Mouse (Mus musculus) hindbrain, embryonic 16.5 days (tissue): ENCODE measurements around the gene Prnp. TPM values are rescaled to one million over a fixed set of nuclear protein-coding genes. Genes with fewer than 3 reads are reported as not detected.

Experiments used
- ATAC-seq: fragments of 200-750 bp; cut with Nextera tagmentation; 2 replicates; pipeline ENCODE4 v1.8.0; 2017; ENCODE audit warnings: moderate TSS enrichment, moderate library complexity
- H3K27ac ChIP-seq: fragments of 300-500 bp; sonication (generic); 2 replicates; pipeline ENCODE4 v1.5.1; 2014; ENCODE audit warnings: low read depth, mild to moderate bottlenecking, control low read depth, low read length, moderate library complexity
- H3K27me3 ChIP-seq: fragments of 300-500 bp; sonication (generic); replicated peaks from 2 replicates; pipeline ENCODE4 v1.6.1; 2014; ENCODE audit warnings: low read length; ENCODE audit not compliant: control insufficient read depth, insufficient read depth
- H3K36me3 ChIP-seq: fragments of 300-500 bp; sonication (generic); 2 replicates; pipeline ENCODE4 v1.6.1; 2014; ENCODE audit warnings: mild to moderate bottlenecking, low read length, moderate library complexity, mixed read lengths; ENCODE audit not compliant: control insufficient read depth, insufficient read depth
- H3K4me1 ChIP-seq: fragments of 300-500 bp; sonication (generic); 2 replicates; pipeline ENCODE4 v1.6.1; 2014; ENCODE audit warnings: low read depth, low read length; ENCODE audit not compliant: control insufficient read depth, insufficient read depth
- H3K4me2 ChIP-seq: fragments of 300-500 bp; sonication (generic); 2 replicates; pipeline ENCODE4 v1.6.1; 2014; ENCODE audit warnings: mild to moderate bottlenecking, low read length, control low read depth, moderate library complexity
- H3K4me3 ChIP-seq: fragments of 300-500 bp; sonication (generic); 2 replicates; pipeline ENCODE4 v1.5.1; 2014; ENCODE audit warnings: mild to moderate bottlenecking, low read length, control low read depth, moderate library complexity
- H3K9ac ChIP-seq: fragments of 300-500 bp; sonication (generic); 2 replicates; pipeline ENCODE4 v1.6.1; 2014; ENCODE audit warnings: low read depth, mild to moderate bottlenecking, control low read depth, low read length, moderate library complexity
- H3K9me3 ChIP-seq: fragments of 300-500 bp; sonication (generic); 2 replicates; pipeline ENCODE4 v1.6.1; 2014; ENCODE audit warnings: mild to moderate bottlenecking, low read length, moderate library complexity; ENCODE audit not compliant: control insufficient read depth
- WGBS: fragments of 180-500 bp; shearing (Covaris S2); extraction: QIAGEN DNeasy Blood & Tissue Kit; methylation state at CpG from one replicate; pipeline ENCODE4 v1.1.7; 2014; 5-methylcytosine and 5-hydroxymethylcytosine counted together
- polyA plus RNA-seq: library from polyadenylated mRNA; unstranded; fragments of >200 nt; fragmentation: Nextera tagmentation; extraction: Ambion mirVana; gene quantifications from 2 replicates; pipeline ENCODE4 v1.2.1, GENCODE M21; 2015

Gene Prnp
- polyA plus RNA-seq, 1 experiment from 2014 or later = 168 TPM

- Histone ChIP-seq H3K9me3 (no peaks in the 10 kb centered on the region), H3K36me3 (no peaks in the 10 kb centered on the region), H3K4me3 (no peak overlapping the region), H3K9ac (no peak overlapping the region), H3K4me2 (no peak overlapping the region), H3K27ac (no peak overlapping the region), H3K27me3 (peaks cover 11% of the 10 kb centered on the region), H3K4me1 (peaks cover 7% of the 10 kb centered on the region; the same call in 1 of the 2 replicates)
- WGBS = 49% methylated on average over 9 of the region's 9 CpGs
- ATAC-seq = peak; percentile 37
Measured at GRCm38 (mm10) chr2:131949767-131950597, 40.3 kb downstream of the Prnp start.

- Histone ChIP-seq H3K27me3 (peaks cover 11% of the 10 kb centered on the region), H3K4me1 (peaks cover 9% of the 10 kb centered on the region; the same call in 1 of the 2 replicates), H3K36me3 (no peaks in the 10 kb centered on the region), H3K9me3 (no peaks in the 10 kb centered on the region), H3K9ac (no peak within 1 kb of the TSS), H3K4me3 (no peak within 1 kb of the TSS), H3K4me2 (no peak within 1 kb of the TSS), H3K27ac (no peak within 1 kb of the TSS)
- 21% methylated on average over 11 of the region's 11 CpGs for WGBS
- 0 out of 2 replicates have a peak, but pooled peaks have one; percentile 26 for ATAC-seq
Measured at GRCm38 (mm10) chr2:131950598-131951095, 40.9 kb downstream of the Prnp start, which contains the start of gene Prnd. Gene Prnd, plus strand, starts transcription at chr2:131950861.

GRCm38 (mm10) chr2:131952456-131952855 is 42.7 kb downstream of the Prnp start:
- ATAC-seq = no peak
- H3K4me3 ChIP-seq = no peak overlapping the region

GRCm38 (mm10) chr2:131952961-131953538 is 43.3 kb downstream of the Prnp start:
- Histone ChIP-seq H3K9ac (0 out of 2 replicates have a peak overlapping the region, but pooled peaks have one; percentile 17), H3K4me3 (peak overlapping the region; percentile 26), H3K27me3 (peaks cover 11% of the 10 kb centered on the region), H3K4me1 (peaks cover 9% of the 10 kb centered on the region; the same call in 1 of the 2 replicates), H3K4me2 (peak overlapping the region; percentile 50), H3K36me3 (no peaks in the 10 kb centered on the region), H3K27ac (no peak overlapping the region), H3K9me3 (no peaks in the 10 kb centered on the region)
- WGBS = 23% methylated on average over 29 of the region's 29 CpGs
- no peak for ATAC-seq

More at GRCm38 (mm10) chr2:131952456-131952855, 42.7 kb downstream of the Prnp start:
- peaks cover 11% of the 10 kb centered on the region for H3K27me3 ChIP-seq
- H3K9me3 ChIP-seq = no peaks in the 10 kb centered on the region
- H3K4me1 ChIP-seq = peaks cover 9% of the 10 kb centered on the region; the same call in 1 of the 2 replicates
- 44% methylated on average over 2 of the region's 2 CpGs for WGBS
- no peak overlapping the region for H3K27ac ChIP-seq
- H3K9ac ChIP-seq = no peak overlapping the region
- H3K36me3 ChIP-seq = no peaks in the 10 kb centered on the region
- H3K4me2 ChIP-seq = no peak overlapping the region; the same call in 1 of the 2 replicates

- no peak overlapping the region for H3K9ac ChIP-seq
- WGBS = 89% methylated on average over 4 of the region's 4 CpGs
- H3K4me3 ChIP-seq = no peak overlapping the region
- no peaks in the 10 kb centered on the region for H3K36me3 ChIP-seq
- H3K27me3 ChIP-seq = peaks cover 11% of the 10 kb centered on the region
- H3K4me1 ChIP-seq = peaks cover 9% of the 10 kb centered on the region; the same call in 1 of the 2 replicates
- peak overlapping the region; percentile 50; the same call in 1 of the 2 replicates for H3K4me2 ChIP-seq
- H3K9me3 ChIP-seq = no peaks in the 10 kb centered on the region
- no peak for ATAC-seq
- H3K27ac ChIP-seq = no peak overlapping the region
Measured at GRCm38 (mm10) chr2:131953711-131954110, 44.0 kb downstream of the Prnp start.

- ATAC-seq = peak; percentile 51
- H3K4me1 ChIP-seq = peaks cover 9% of the 10 kb centered on the region; the same call in 1 of the 2 replicates
- H3K9ac ChIP-seq = no peak overlapping the region
- 70% methylated on average over 9 of the region's 9 CpGs for WGBS
- peak overlapping the region; percentile 42 for H3K4me3 ChIP-seq
- no peaks in the 10 kb centered on the region for H3K36me3 ChIP-seq
- H3K4me2 ChIP-seq = peak overlapping the region; percentile 65
- H3K27me3 ChIP-seq = peaks cover 11% of the 10 kb centered on the region
- H3K9me3 ChIP-seq = no peaks in the 10 kb centered on the region
- H3K27ac ChIP-seq = no peak overlapping the region
Measured at GRCm38 (mm10) chr2:131954835-131955234, 45.1 kb downstream of the Prnp start.

GRCm38 (mm10) chr2:131955264-131955663 is 45.5 kb downstream of the Prnp start:
- Histone ChIP-seq H3K36me3 (no peaks in the 10 kb centered on the region), H3K4me3 (peak overlapping the region; percentile 42), H3K27ac (no peak overlapping the region), H3K27me3 (peaks cover 11% of the 10 kb centered on the region), H3K9me3 (no peaks in the 10 kb centered on the region), H3K9ac (no peak overlapping the region), H3K4me2 (peak overlapping the region; percentile 65), H3K4me1 (peaks cover 9% of the 10 kb centered on the region; the same call in 1 of the 2 replicates)
- WGBS = 5% methylated on average over 17 of the region's 17 CpGs
- peak; percentile 79 for ATAC-seq

- ATAC-seq = no peak
- Histone ChIP-seq H3K4me3 (no peak overlapping the region), H3K4me2 (no peak overlapping the region), H3K27me3 (peaks cover 11% of the 10 kb centered on the region), H3K9me3 (no peaks in the 10 kb centered on the region), H3K36me3 (no peaks in the 10 kb centered on the region), H3K27ac (no peak overlapping the region), H3K4me1 (peaks cover 9% of the 10 kb centered on the region; the same call in 1 of the 2 replicates), H3K9ac (no peak overlapping the region)
- 78% methylated on average over 7 of the region's 7 CpGs for WGBS
Measured at GRCm38 (mm10) chr2:131956336-131957256, 46.9 kb downstream of the Prnp start.
